Comparison of ENCODE assay signal across 22 mouse cellular contexts in genomic region chr1:82168949-82169348, GRCm38 (mm10).
"Had no signal": no experiment of that assay in that cellular context is flagged by ENCODE, and none has a peak within 500 bp of the region (broad histone marks: within the 10 kb centered on the region; RNA-seq: fewer than 3 reads in every experiment).

No protein-coding gene starts in this region.

- H3K9ac ChIP-seq: limb, embryonic 15.5 days; lung, embryonic 15.5 days; midbrain, embryonic 12.5 days; neural tube, embryonic 13.5 days; neural tube, embryonic 15.5 days; stomach, embryonic 15.5 days had no signal

- H3K4me1 ChIP-seq: limb, embryonic 15.5 days; lung, embryonic 15.5 days; midbrain, embryonic 10.5 days; midbrain, embryonic 12.5 days; neural tube, embryonic 13.5 days; neural tube, embryonic 15.5 days; stomach, embryonic 15.5 days had no signal

- H3K4me3 ChIP-seq: limb, embryonic 15.5 days; lung, embryonic 15.5 days; midbrain, embryonic 10.5 days; midbrain, embryonic 12.5 days; myocyte; neural tube, embryonic 13.5 days; neural tube, embryonic 15.5 days; stomach, embryonic 15.5 days had no signal

- DNase-seq: lung, adult 2 months; lung, postnatal 4 days; midbrain, embryonic 14.5 days; retina, postnatal 1 day; right cerebral cortex, adult 18-20 months; right cerebral cortex, postnatal 25 days; right cerebral cortex, postnatal 4 days; spleen, adult 18-20 months; thymus, adult 2 months; thymus, postnatal 25 days; thymus, postnatal 4 days had no signal

- H3K9me3 ChIP-seq: limb, embryonic 15.5 days; lung, embryonic 15.5 days; midbrain, embryonic 10.5 days; midbrain, embryonic 12.5 days; neural tube, embryonic 13.5 days; neural tube, embryonic 15.5 days; stomach, embryonic 15.5 days had no signal

- H3K27ac ChIP-seq: limb, embryonic 15.5 days; lung, embryonic 15.5 days; midbrain, embryonic 10.5 days; midbrain, embryonic 12.5 days; neural tube, embryonic 13.5 days; neural tube, embryonic 15.5 days; stomach, embryonic 15.5 days; stomach, postnatal 0 days had no signal

- H3K27me3 ChIP-seq: limb, embryonic 15.5 days; lung, embryonic 15.5 days; midbrain, embryonic 12.5 days; neural tube, embryonic 13.5 days; neural tube, embryonic 15.5 days; stomach, embryonic 15.5 days had no signal

- H3K36me3 ChIP-seq: limb, embryonic 15.5 days; lung, embryonic 15.5 days; midbrain, embryonic 10.5 days; midbrain, embryonic 12.5 days; neural tube, embryonic 13.5 days; neural tube, embryonic 15.5 days; stomach, embryonic 15.5 days had no signal

- H3K4me2 ChIP-seq: limb, embryonic 15.5 days; lung, embryonic 15.5 days; midbrain, embryonic 12.5 days; neural tube, embryonic 13.5 days; neural tube, embryonic 15.5 days; stomach, embryonic 15.5 days had no signal

- ATAC-seq: lung, postnatal 0 days; midbrain, embryonic 16.5 days had no signal
